Mouse (Mus musculus) limb, embryonic 11.5 days (tissue): ENCODE results near the gene Zfp444. TPM values are rescaled to one million over a fixed set of nuclear protein-coding genes. Genes with fewer than 3 reads are reported as not detected.
A peak's percentile ranks its signal among the peaks of the same experiment; 100 is the strongest.
"Not testable (repeated sequence)": the region's sequence is repeated elsewhere in the genome, so short reads cannot be mapped to it uniquely, and the experiment has no call there.

Source experiments
- ATAC-seq: fragments of 200-750 bp; cut with Nextera tagmentation; 2 replicates; pipeline ENCODE4 v1.8.0; 2017; ENCODE audit warnings: low read depth; ENCODE audit not compliant: insufficient number of reproducible peaks, low FRiP score, low TSS enrichment
- DNase-seq: peaks from one replicate; pipeline ENCODE4 v3.0.0-alpha.2; 2015; ENCODE audit warnings: low spot score
- H3K27ac ChIP-seq: fragments of 300-500 bp; sonication (generic); replicated peaks from 2 replicates; pipeline ENCODE4 v1.5.1; 2014; ENCODE audit warnings: low read depth, mild to moderate bottlenecking, low read length
- H3K27me3 ChIP-seq: fragments of 300-500 bp; sonication (generic); 2 replicates; pipeline ENCODE4 v1.6.1; 2014; ENCODE audit warnings: mild to moderate bottlenecking, low read length, mixed read lengths; ENCODE audit not compliant: control insufficient read depth, insufficient read depth
- H3K36me3 ChIP-seq: fragments of 300-500 bp; sonication (generic); 2 replicates; pipeline ENCODE4 v1.6.1; 2014; ENCODE audit warnings: mild to moderate bottlenecking, low read length, moderate library complexity, mixed read lengths; ENCODE audit not compliant: control insufficient read depth, insufficient read depth
- H3K4me1 ChIP-seq: fragments of 300-500 bp; sonication (generic); 2 replicates; pipeline ENCODE4 v1.6.1; 2014; ENCODE audit warnings: low read length, mixed read lengths; ENCODE audit not compliant: control insufficient read depth, insufficient read depth
- H3K4me2 ChIP-seq: fragments of 300-500 bp; sonication (generic); 2 replicates; pipeline ENCODE4 v1.6.1; 2014; ENCODE audit warnings: low read depth, mild to moderate bottlenecking, moderate library complexity; ENCODE audit not compliant: severe bottlenecking
- H3K4me3 ChIP-seq: fragments of 300-500 bp; sonication (generic); 2 replicates; pipeline ENCODE4 v1.5.1; 2014; ENCODE audit warnings: low read depth, low read length
- H3K9ac ChIP-seq: fragments of 300-500 bp; sonication (generic); 2 replicates; pipeline ENCODE4 v1.6.1; 2014; ENCODE audit warnings: mild to moderate bottlenecking, low read length
- H3K9me3 ChIP-seq: fragments of 300-500 bp; sonication (generic); 2 replicates; pipeline ENCODE4 v1.6.1; 2016; ENCODE audit warnings: low read length; ENCODE audit not compliant: control insufficient read depth
- WGBS: fragments of 180-500 bp; shearing (Covaris S2); extraction: QIAGEN DNeasy Blood & Tissue Kit; methylation state at CpG from one replicate; pipeline ENCODE4 v1.1.7; 2014; 5-methylcytosine and 5-hydroxymethylcytosine counted together
- polyA plus RNA-seq: library from polyadenylated mRNA; unstranded; fragments of >200 nt; fragmentation: Nextera tagmentation; extraction: Ambion mirVana; gene quantifications from 2 replicates; pipeline ENCODE4 v1.2.1, GENCODE M21; 2014

Zfp444 gene
- polyA plus RNA-seq, 1 experiment from 2014 or later: 79.7 TPM

DNA sequence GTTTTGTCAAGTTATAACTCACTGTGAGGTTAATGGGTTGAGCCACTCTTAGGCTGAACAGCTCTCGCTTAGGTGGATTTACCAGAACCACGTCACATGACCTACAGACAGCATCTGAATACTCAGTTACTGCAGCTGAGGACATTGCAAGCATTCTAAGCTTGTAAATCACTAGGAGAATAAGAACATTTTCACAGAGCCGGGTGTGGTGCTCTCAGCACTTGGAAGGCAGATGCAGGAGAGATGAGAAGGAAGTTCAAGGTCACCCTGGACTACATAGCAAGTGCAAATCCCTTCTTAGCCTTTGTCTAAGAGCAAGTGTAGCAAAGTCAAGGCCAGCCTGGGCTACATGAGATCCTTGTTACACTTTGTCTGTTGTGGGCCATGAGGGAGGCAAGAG is 32.2 kb downstream of the Zfp444 start:
- Histone ChIP-seq H3K36me3 (no peaks in the 10 kb centered on the region), H3K9ac (no peak overlapping the region), H3K27me3 (no peaks in the 10 kb centered on the region), H3K4me2 (no peak overlapping the region), H3K27ac (no peak overlapping the region), H3K4me3 (no peak overlapping the region), H3K4me1 (no peaks in the 10 kb centered on the region), H3K9me3 (no peaks in the 10 kb centered on the region)
- DNase-seq: no peak
- 72% methylated on average over 3 of the region's 3 CpGs for WGBS
- ATAC-seq: no peak

DNA sequence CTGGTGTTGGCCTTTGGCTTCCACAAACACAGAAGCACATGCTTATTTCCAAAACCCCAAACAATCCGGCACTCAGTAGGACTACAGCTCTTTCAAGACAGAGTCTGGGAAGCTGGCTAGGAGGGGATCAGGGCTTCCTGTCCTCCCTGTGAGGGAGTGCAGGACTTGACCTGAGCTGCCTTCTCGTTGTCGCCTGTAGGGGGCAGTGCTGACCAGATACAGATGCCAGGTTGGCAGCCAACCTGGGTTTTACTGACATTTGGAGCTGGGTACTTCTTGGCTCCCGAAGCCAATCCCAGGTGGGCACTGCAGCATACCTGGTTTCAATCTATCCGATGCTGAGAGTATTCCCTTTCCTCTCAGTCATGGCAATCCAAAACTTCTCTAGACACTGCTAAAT is 41.1 kb downstream of the Zfp444 start:
- Histone ChIP-seq H3K27me3 (no peaks in the 10 kb centered on the region), H3K4me1 (no peaks in the 10 kb centered on the region), H3K4me2 (no peak overlapping the region), H3K27ac (no peak overlapping the region), H3K9me3 (peaks cover 4% of the 10 kb centered on the region; the same call in 1 of the 2 replicates), H3K9ac (no peak overlapping the region), H3K4me3 (no peak overlapping the region), H3K36me3 (no peaks in the 10 kb centered on the region)
- 43% methylated on average over 5 of the region's 5 CpGs for WGBS
- ATAC-seq (no peak), DNase-seq (peak; percentile 36)

DNA sequence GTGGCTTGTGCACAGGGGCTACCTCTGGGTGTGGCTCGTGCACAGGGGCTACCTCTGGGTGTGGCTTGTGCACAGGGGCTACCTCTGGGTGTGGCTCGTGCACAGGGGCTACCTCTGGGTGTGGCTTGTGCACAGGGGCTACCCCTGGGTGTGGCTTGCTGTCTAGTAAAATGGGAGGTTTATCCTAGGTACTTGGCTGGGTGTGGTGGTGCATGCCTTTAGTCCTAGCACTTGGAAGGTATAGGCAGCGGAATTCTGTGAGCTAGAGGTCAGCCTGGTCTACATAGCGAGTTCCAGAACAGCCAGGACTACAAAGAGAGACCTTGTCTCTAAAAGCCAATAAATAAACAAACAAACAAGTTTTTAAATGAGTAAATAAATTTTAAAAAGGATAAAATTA is 42.7 kb downstream of the Zfp444 start:
- 82% methylated on average over 3 of the region's 4 CpGs for WGBS
- not testable (repeated sequence) for ATAC-seq, H3K9ac ChIP-seq, H3K9me3 ChIP-seq, H3K4me2 ChIP-seq, H3K36me3 ChIP-seq, DNase-seq, H3K27ac ChIP-seq, H3K4me3 ChIP-seq, H3K27me3 ChIP-seq, H3K4me1 ChIP-seq

DNA sequence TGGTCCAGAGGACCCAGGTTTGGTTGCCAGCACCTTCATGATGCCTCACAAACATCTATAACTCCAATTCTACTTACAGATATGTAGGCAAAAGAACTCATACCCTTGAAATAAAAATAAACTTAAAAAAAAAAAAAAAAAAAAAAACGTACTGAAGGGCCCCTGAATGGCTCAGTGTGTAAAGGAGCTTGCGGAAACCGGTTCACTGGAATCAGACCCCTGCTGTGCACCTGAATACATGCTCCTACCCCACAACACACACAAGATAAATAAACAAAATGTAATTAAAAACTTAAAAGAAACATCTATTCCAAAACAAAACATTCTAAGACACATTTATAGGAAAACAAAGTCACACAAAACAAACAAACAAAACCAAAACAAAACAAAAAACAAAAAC is 48.1 kb downstream of the Zfp444 start:
- Histone ChIP-seq H3K27me3 (no peaks in the 10 kb centered on the region), H3K36me3 (no peaks in the 10 kb centered on the region), H3K27ac (no peak overlapping the region), H3K4me1 (no peaks in the 10 kb centered on the region), H3K4me2 (no peak overlapping the region), H3K9ac (no peak overlapping the region), H3K9me3 (peaks cover 4% of the 10 kb centered on the region; the same call in 1 of the 2 replicates), H3K4me3 (no peak overlapping the region)
- 49% methylated on average over 3 of the region's 3 CpGs for WGBS
- ATAC-seq (no peak), DNase-seq (no peak)

DNA sequence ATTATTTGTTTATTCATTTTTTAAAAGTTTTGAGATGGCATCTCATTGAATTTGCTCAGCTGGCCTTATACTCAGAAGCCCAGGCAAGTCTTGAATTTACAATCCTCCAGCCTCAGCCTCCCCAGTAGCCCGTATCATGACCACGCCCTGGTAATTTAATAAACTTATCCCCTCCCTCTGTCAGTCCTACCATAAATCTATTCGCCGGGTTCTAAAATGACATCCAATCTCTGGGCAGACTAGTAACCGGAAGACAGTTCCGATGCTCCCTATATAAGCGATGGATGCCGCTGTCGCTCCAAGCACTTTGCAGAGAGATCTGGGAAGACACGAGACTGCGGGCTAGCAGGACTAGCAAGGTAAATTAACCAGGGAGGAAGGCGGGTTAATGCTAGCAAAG is 50.0 kb downstream of the Zfp444 start, which contains the start of gene Zscan5b:
Zscan5b (plus strand) TSS at position 301 of the 400 bp plus-strand sequence.
- Histone ChIP-seq H3K27me3 (no peaks in the 10 kb centered on the region), H3K4me3 (no peak within 1 kb of the TSS), H3K4me2 (no peak within 1 kb of the TSS), H3K9ac (no peak within 1 kb of the TSS), H3K27ac (no peak within 1 kb of the TSS), H3K36me3 (no peaks in the 10 kb centered on the region), H3K4me1 (no peaks in the 10 kb centered on the region), H3K9me3 (no peaks in the 10 kb centered on the region)
- no peak for ATAC-seq
- no peak for DNase-seq
- WGBS: 91% methylated on average over 12 of the region's 12 CpGs

DNA sequence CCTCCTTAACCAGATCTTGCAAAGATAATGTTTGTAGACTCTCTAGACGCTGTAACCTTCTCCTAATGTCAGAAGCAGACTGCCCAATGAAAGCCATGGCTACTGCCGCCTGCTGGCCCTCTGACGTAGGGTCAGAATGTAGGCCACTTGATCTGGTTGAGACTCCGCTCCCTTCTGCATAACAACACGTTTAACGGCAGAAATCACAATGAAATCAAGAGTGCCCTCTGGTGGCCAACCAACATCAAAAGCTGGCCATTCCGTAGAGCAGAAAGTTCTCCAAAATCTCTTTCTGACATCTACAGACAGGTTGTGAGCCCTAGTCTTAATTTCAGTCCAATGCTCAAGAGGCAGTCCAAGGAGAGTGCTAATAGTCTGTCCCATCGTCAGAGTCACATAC is 56.5 kb downstream of the Zfp444 start:
- H3K27me3 ChIP-seq, H3K4me1 ChIP-seq, H3K4me3 ChIP-seq, H3K4me2 ChIP-seq, DNase-seq, ATAC-seq, H3K9ac ChIP-seq, H3K36me3 ChIP-seq, H3K27ac ChIP-seq, H3K9me3 ChIP-seq: not testable (repeated sequence)
- WGBS: 63% methylated on average over 8 of the region's 8 CpGs

DNA sequence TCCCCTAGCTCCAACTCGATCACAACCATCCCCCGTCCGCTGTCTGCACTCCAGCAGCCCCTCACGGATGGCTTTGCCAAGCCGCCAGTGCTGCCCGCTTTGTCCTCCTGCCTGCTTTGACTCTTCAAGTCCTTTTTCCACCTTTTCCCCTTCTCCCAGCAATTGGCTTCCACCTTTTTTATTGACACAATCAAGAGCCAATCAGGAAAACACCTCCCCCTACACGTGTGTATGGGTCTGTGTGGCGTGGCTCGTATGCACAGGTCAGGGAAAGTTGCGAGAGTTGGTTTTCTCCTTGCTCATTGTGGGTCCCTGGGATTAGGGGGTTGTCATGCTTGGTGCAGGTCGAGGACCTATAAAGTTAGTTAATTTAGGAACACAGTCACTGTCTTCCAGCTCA is 67.8 kb downstream of the Zfp444 start:
- H3K27ac ChIP-seq: no peak overlapping the region
- H3K27me3 ChIP-seq: no peaks in the 10 kb centered on the region
- H3K9me3 ChIP-seq: no peaks in the 10 kb centered on the region
- no peaks in the 10 kb centered on the region for H3K4me1 ChIP-seq
- WGBS: 54% methylated on average over 11 of the region's 11 CpGs
- no peak for DNase-seq
- H3K36me3 ChIP-seq: no peaks in the 10 kb centered on the region
- ATAC-seq: no peak
- no peak overlapping the region for H3K4me3 ChIP-seq
- H3K4me2 ChIP-seq: no peak overlapping the region
- H3K9ac ChIP-seq: no peak overlapping the region

DNA sequence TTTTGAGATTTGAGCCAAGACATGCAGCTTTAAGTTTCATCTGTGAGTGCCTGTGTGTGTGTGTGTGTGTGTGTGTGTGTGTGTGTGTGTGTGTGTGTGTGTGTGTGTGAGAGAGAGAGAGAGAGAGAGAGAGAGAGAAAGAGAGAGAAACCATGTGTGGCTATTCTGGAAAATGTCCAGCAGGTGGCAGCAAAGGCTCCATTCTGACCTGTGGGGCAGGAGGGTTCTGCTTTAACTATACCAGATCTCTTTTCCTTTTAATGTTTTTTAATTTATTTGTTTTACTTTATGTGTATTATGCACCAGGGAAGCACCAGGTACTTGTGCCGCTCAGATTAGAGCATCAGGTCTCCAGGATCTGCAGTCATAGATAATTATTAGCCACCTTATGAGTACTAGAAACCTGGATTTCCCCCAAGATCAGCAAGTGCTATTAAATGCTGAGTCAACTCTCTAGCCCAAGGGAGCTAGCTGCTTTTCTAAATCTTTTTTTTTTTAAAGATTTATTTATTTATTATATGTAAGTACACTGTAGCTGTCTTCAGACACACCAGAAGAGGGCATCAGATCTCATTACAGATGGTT is 68.9 kb downstream of the Zfp444 start:
- H3K36me3 ChIP-seq, H3K4me3 ChIP-seq, H3K9me3 ChIP-seq, H3K4me2 ChIP-seq, H3K4me1 ChIP-seq, H3K27ac ChIP-seq, H3K27me3 ChIP-seq, H3K9ac ChIP-seq, ATAC-seq: not testable (repeated sequence)
- 18% methylated on average over 1 of the region's 1 CpGs for WGBS
- peak; percentile 55 for DNase-seq
